Mouse (Mus musculus) stomach, postnatal 0 days (tissue): Measurements from ENCODE around the gene Tle1. TPM values are rescaled to one million over a fixed set of nuclear protein-coding genes. Genes with fewer than 3 reads are reported as not detected.
A peak's percentile ranks its signal among the peaks of the same experiment; 100 is the strongest.

Experiments
- ATAC-seq: fragments of 200-750 bp; cut with Nextera tagmentation; 2 replicates; pipeline ENCODE4 v1.8.0; 2017; ENCODE audit not compliant: low FRiP score, low TSS enrichment
- DNase-seq: peaks from one replicate; pipeline ENCODE4 v3.0.0-alpha.2; 2016; ENCODE audit warnings: low spot score
- H3K27ac ChIP-seq: fragments of 300-500 bp; sonication (generic); replicated peaks from 2 replicates; pipeline ENCODE4 v1.5.1; 2014; ENCODE audit warnings: mild to moderate bottlenecking, control low read depth
- H3K27me3 ChIP-seq: fragments of 300-500 bp; sonication (generic); 2 replicates; pipeline ENCODE4 v1.6.1; 2014; ENCODE audit warnings: low read length; ENCODE audit not compliant: control insufficient read depth, insufficient read depth
- H3K36me3 ChIP-seq: fragments of 300-500 bp; sonication (generic); 2 replicates; pipeline ENCODE4 v1.6.1; 2014; ENCODE audit warnings: low read length, mixed read lengths; ENCODE audit not compliant: control insufficient read depth, insufficient read depth
- H3K4me1 ChIP-seq: fragments of 300-500 bp; sonication (generic); replicated peaks from 2 replicates; pipeline ENCODE4 v1.6.1; 2014; ENCODE audit warnings: antibody characterized with exemption; ENCODE audit not compliant: control insufficient read depth, insufficient read depth
- H3K4me2 ChIP-seq: fragments of 300-500 bp; sonication (generic); replicated peaks from 2 replicates; pipeline ENCODE4 v1.6.1; 2014; ENCODE audit warnings: low read depth, mild to moderate bottlenecking, control low read depth, moderate library complexity
- H3K4me3 ChIP-seq: fragments of 300-500 bp; sonication (generic); 2 replicates; pipeline ENCODE4 v1.5.1; 2014; ENCODE audit warnings: low read depth, low read length, control low read depth
- H3K9ac ChIP-seq: fragments of 300-500 bp; sonication (generic); 2 replicates; pipeline ENCODE4 v1.6.1; 2014; ENCODE audit warnings: mild to moderate bottlenecking, low read length, control low read depth, mixed read lengths
- H3K9me3 ChIP-seq: fragments of 300-500 bp; sonication (generic); 2 replicates; pipeline ENCODE4 v1.6.1; 2016; ENCODE audit warnings: low read length; ENCODE audit not compliant: control insufficient read depth
- CTCF ChIP-seq: IDR thresholded peaks from 2 replicates; pipeline ENCODE4 v1.5.1; 2016; ENCODE audit warnings: antibody characterized with exemption, low read depth, mild to moderate bottlenecking, moderate library complexity
- EP300 ChIP-seq: optimal IDR thresholded peaks from 2 replicates; pipeline ENCODE3; 2016; ENCODE audit warnings: antibody characterized with exemption
- WGBS: fragments of 180-500 bp; shearing (Covaris S2); extraction: QIAGEN DNeasy Blood & Tissue Kit; methylation state at CpG from one replicate; pipeline ENCODE4 v1.1.7; 2014; 5-methylcytosine and 5-hydroxymethylcytosine counted together
- polyA plus RNA-seq: library from polyadenylated mRNA; unstranded; fragments of >200 nt; fragmentation: Nextera tagmentation; extraction: Ambion mirVana; gene quantifications from 2 replicates; pipeline ENCODE4 v1.2.1, GENCODE M21; 2015

Gene Tle1
- polyA plus RNA-seq: 10.0 and 11.3 TPM in 2 replicates

GRCm38 (mm10) chr4:72200559-72201409 lies at the start of gene Tle1:
TSS of gene Tle1 (minus strand) at chr4:72200919.
- peaks cover 3% of the 10 kb centered on the region; the same call in 1 of the 2 replicates for H3K4me1 ChIP-seq
- H3K27me3 ChIP-seq: no peaks in the 10 kb centered on the region
- no peaks in the 10 kb centered on the region for H3K36me3 ChIP-seq
- peak within 1 kb of the TSS; percentile 77 for H3K4me3 ChIP-seq
- H3K27ac ChIP-seq: peak within 1 kb of the TSS; percentile 95
- ATAC-seq: peak; percentile 98
- H3K9ac ChIP-seq: peak within 1 kb of the TSS; percentile 80
- H3K9me3 ChIP-seq: no peaks in the 10 kb centered on the region
- peak within 1 kb of the TSS; percentile 84 for H3K4me2 ChIP-seq
- under 1% methylated on average over 103 of the region's 107 CpGs for WGBS
- no peak for TF ChIP-seq CTCF
- peak; percentile 100 for DNase-seq

- H3K36me3 ChIP-seq: no peaks in the 10 kb centered on the region
- no peaks in the 10 kb centered on the region for H3K27me3 ChIP-seq
- ATAC-seq: no peak
- H3K4me2 ChIP-seq: no peak overlapping the region
- TF ChIP-seq EP300 (no peak), CTCF (no peak)
- WGBS: 35% methylated on average over 4 of the region's 4 CpGs
- H3K27ac ChIP-seq: no peak overlapping the region
- H3K4me3 ChIP-seq: no peak overlapping the region
- H3K9ac ChIP-seq: no peak overlapping the region
- H3K4me1 ChIP-seq: no peaks in the 10 kb centered on the region
- no peak for DNase-seq
- no peaks in the 10 kb centered on the region for H3K9me3 ChIP-seq
These were observed 33.0 kb upstream of the Tle1 start for GRCm38 (mm10) chr4:72233584-72234219.

GRCm38 (mm10) chr4:72232206-72232605 lies 31.5 kb upstream of the Tle1 start:
- Histone ChIP-seq H3K27ac (no peak overlapping the region), H3K9ac (no peak overlapping the region), H3K4me2 (no peak overlapping the region), H3K36me3 (no peaks in the 10 kb centered on the region), H3K27me3 (no peaks in the 10 kb centered on the region), H3K9me3 (no peaks in the 10 kb centered on the region), H3K4me1 (no peaks in the 10 kb centered on the region), H3K4me3 (no peak overlapping the region)
- no peak for TF ChIP-seq CTCF
- TF ChIP-seq EP300: no peak
- DNase-seq (no peak), ATAC-seq (no peak)
- 72% methylated on average over 3 of the region's 3 CpGs for WGBS

- Histone ChIP-seq H3K4me2 (no peak overlapping the region), H3K9ac (no peak overlapping the region), H3K27me3 (no peaks in the 10 kb centered on the region), H3K36me3 (no peaks in the 10 kb centered on the region), H3K27ac (no peak overlapping the region), H3K4me1 (no peaks in the 10 kb centered on the region), H3K9me3 (no peaks in the 10 kb centered on the region), H3K4me3 (no peak overlapping the region)
- DNase-seq: no peak
- TF ChIP-seq EP300 (no peak), CTCF (no peak)
- no peak for ATAC-seq
These were observed 30.1 kb upstream of the Tle1 start for GRCm38 (mm10) chr4:72230832-72231231.

- no peak for ATAC-seq
- no peak overlapping the region for H3K4me3 ChIP-seq
- no peaks in the 10 kb centered on the region for H3K9me3 ChIP-seq
- TF ChIP-seq EP300 (no peak), CTCF (no peak)
- no peak overlapping the region for H3K27ac ChIP-seq
- no peak for DNase-seq
- WGBS: 68% methylated on average over 3 of the region's 3 CpGs
- no peak overlapping the region for H3K9ac ChIP-seq
- no peaks in the 10 kb centered on the region for H3K36me3 ChIP-seq
- H3K4me1 ChIP-seq: no peaks in the 10 kb centered on the region
- H3K27me3 ChIP-seq: no peaks in the 10 kb centered on the region
- H3K4me2 ChIP-seq: no peak overlapping the region
These were observed 20.9 kb upstream of the Tle1 start for GRCm38 (mm10) chr4:72221629-72222028.

- TF ChIP-seq CTCF (no peak), EP300 (no peak)
- Histone ChIP-seq H3K4me2 (no peak overlapping the region; the same call in 1 of the 2 replicates), H3K4me1 (no peaks in the 10 kb centered on the region), H3K36me3 (no peaks in the 10 kb centered on the region), H3K9ac (no peak overlapping the region), H3K4me3 (no peak overlapping the region), H3K9me3 (no peaks in the 10 kb centered on the region), H3K27ac (no peak overlapping the region), H3K27me3 (no peaks in the 10 kb centered on the region)
- DNase-seq (no peak), ATAC-seq (no peak)
- WGBS: 39% methylated on average over 6 of the region's 6 CpGs
These were observed 3.8 kb upstream of the Tle1 start for GRCm38 (mm10) chr4:72204420-72205045.
